Mouse (Mus musculus) bone marrow macrophage, adult 2 months (primary cell): ENCODE data around the gene Hes5. TPM values are rescaled to one million over a fixed set of nuclear protein-coding genes. Genes with fewer than 3 reads are reported as not detected.

ENCODE experiments used
- H3K27ac ChIP-seq: 2 replicates; pipeline ENCODE4 v1.5.1; 2012; ENCODE audit warnings: low read depth, low read length; ENCODE audit not compliant: insufficient read depth
- H3K4me1 ChIP-seq: 2 replicates; pipeline ENCODE4 v1.6.1; 2012; ENCODE audit warnings: low read length; ENCODE audit not compliant: control insufficient read depth, insufficient read depth
- H3K4me3 ChIP-seq: 2 replicates; pipeline ENCODE4 v1.5.1; 2012; ENCODE audit warnings: mild to moderate bottlenecking, low read length, moderate library complexity; ENCODE audit not compliant: insufficient read depth
- CTCF ChIP-seq: IDR thresholded peaks from 2 replicates; pipeline ENCODE4 v1.5.1; 2012; ENCODE audit warnings: low read depth, mild to moderate bottlenecking, low read length, moderate library complexity
- POLR2A ChIP-seq: IDR thresholded peaks from 2 replicates; pipeline ENCODE4 v1.6.1; 2012; ENCODE audit warnings: mild to moderate bottlenecking, low read depth, low read length, borderline replicate concordance
- polyA plus RNA-seq: library from polyadenylated mRNA; stranded (reverse); fragments of >200 nt; gene quantifications from 2 replicates; pipeline ENCODE4 v1.2.4, GENCODE M21; 2012; ENCODE audit not compliant: missing spikeins, insufficient read depth, insufficient read length

Hes5 gene
- polyA plus RNA-seq, 1 experiment, result not detected

DNA sequence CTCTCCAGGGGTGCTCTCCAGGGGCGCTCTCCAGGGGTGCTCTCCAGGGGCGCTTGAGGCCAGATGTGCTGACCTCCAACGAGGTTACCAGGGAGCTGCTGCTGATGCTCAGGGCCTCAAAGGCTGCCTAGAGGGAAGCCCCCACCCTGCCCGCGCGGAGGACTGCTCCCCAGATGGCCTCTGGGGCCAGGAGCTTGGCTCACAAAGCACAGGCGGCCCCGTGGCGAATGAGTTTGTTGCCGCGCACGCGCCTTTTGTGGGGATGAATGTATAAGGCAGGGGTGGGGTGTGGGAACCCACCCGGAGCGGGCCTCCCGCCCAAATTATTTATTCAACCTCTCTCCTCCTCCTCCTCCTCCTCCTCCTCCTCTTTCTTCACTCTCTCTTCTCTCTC lies 11.1 kb upstream of the Hes5 start:
- H3K27ac ChIP-seq, result no peak overlapping the region
- no peaks in the 10 kb centered on the region for H3K4me1 ChIP-seq
- TF ChIP-seq POLR2A, result no peak
- no peak for TF ChIP-seq CTCF
- no peak overlapping the region for H3K4me3 ChIP-seq

GRCm38 (mm10) chr4:154952461-154953241 lies 8.1 kb upstream of the Hes5 start:
- no peaks in the 10 kb centered on the region for H3K4me1 ChIP-seq
- TF ChIP-seq POLR2A (no peak), CTCF (no peak)
- no peak overlapping the region for H3K27ac ChIP-seq
- H3K4me3 ChIP-seq, result no peak overlapping the region

GRCm38 (mm10) chr4:154956604-154957003 lies 4.1 kb upstream of the Hes5 start:
- Histone ChIP-seq H3K4me3 (no peak overlapping the region), H3K4me1 (no peaks in the 10 kb centered on the region), H3K27ac (no peak overlapping the region)
- TF ChIP-seq CTCF, result no peak
- TF ChIP-seq POLR2A, result no peak

GRCm38 (mm10) chr4:154957289-154957993 lies 3.3 kb upstream of the Hes5 start:
- Histone ChIP-seq H3K4me1 (no peaks in the 10 kb centered on the region), H3K4me3 (no peak overlapping the region), H3K27ac (no peak overlapping the region)
- TF ChIP-seq CTCF (no peak), POLR2A (no peak)

DNA sequence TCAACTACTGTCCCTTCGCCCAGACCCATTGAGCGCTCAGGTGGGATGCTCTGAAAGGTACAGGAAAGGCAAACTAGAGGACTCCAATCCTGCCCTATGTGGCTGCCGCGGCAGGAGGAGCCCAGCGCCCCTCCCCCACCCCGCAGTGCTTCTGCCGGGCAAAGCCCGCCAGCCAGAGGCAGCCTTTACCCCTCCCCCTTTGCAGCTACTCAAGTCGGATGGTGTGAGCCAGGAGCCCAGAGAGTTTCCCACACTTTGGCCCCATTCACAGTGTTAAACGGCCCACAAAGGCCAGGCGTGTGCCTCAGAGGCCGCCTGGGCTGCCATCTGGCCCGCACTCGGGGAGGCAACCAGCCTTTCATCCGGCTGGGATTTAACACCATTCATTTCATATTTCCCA lies 2.6 kb upstream of the Hes5 start:
- no peaks in the 10 kb centered on the region for H3K4me1 ChIP-seq
- TF ChIP-seq CTCF (no peak), POLR2A (no peak)
- no peak overlapping the region for H3K27ac ChIP-seq
- no peak overlapping the region for H3K4me3 ChIP-seq

DNA sequence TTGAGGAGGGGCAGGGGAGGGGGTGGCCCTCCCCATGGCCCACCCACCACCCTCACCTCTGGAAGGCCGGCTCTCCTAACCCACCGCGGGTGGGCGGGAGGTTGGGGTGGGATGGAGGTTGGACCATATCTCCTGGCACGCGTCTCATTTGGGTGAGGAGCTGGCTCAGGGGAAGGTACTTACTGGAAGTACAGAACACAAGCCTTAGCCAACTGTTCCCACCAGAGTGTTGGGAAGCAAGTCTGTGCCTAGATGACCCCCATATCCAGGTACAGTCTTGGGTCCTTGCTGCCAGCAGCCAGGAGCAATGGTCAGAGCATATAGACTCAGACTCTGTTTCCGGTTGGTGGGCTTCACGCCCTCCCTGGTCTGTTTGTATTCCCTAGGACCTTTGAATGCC lies 2.1 kb upstream of the Hes5 start:
- no peak for TF ChIP-seq POLR2A
- no peak for TF ChIP-seq CTCF
- H3K27ac ChIP-seq, result no peak overlapping the region
- H3K4me1 ChIP-seq, result no peaks in the 10 kb centered on the region
- H3K4me3 ChIP-seq, result no peak overlapping the region

DNA sequence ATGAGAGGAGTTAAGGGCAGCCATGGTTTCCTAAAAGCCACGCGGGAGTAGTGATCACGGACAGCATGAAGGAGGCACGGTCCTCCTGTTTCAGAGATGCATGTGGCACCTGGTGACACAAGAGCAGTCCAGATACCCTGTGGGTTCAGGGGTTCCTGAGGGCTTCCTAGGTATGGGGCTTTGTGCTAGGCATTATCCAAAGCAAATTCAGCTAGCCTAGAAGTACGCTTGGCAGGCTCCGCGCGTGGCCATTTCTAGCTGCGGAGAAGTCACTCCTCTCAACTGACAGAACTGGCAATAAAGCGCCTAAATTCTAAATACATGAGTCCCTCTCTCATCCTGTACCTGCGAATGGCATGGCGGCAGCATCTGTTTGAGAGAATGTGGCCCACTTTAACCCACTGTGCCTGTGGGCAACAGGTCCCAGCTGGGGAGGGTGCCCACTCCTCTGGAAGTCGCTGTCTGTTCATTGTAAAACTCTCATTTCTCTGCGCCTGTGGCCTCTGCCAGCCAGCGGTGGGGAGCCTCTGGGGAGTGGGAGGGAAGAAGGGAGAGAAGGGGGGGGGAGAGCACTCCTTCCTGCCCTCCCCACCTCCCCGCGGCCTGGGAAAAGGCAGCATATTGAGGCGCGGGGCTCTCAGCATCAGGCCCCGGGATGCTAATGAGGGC lies 568 bp upstream of the Hes5 start:
- Histone ChIP-seq H3K4me1 (peaks cover 1% of the 10 kb centered on the region; the same call in 1 of the 2 replicates), H3K4me3 (peak overlapping the region; percentile 43; the same call in 1 of the 2 replicates), H3K27ac (no peak overlapping the region)
- TF ChIP-seq CTCF (no peak), POLR2A (no peak)

DNA sequence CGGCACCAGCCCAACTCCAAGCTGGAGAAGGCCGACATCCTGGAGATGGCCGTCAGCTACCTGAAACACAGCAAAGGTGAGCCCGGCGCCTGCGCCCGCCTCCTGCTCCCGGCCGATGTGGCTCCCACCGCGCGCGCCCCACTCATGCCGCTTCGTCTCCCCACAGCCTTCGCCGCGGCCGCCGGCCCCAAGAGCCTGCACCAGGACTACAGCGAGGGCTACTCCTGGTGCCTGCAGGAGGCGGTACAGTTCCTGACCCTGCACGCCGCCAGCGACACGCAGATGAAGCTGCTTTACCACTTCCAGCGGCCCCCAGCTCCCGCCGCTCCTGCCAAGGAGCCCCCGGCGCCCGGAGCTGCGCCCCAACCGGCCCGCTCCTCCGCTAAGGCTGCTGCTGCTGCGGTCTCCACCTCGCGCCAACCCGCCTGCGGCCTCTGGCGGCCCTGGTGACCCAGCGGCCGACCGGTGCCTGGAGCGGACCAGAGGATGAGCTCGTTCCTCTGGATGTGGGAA lies 559 bp downstream of the Hes5 start:
- peak overlapping the region; percentile 43 for H3K4me3 ChIP-seq
- H3K27ac ChIP-seq, result no peak overlapping the region
- H3K4me1 ChIP-seq, result peaks cover 12% of the 10 kb centered on the region
- TF ChIP-seq POLR2A, result no peak
- TF ChIP-seq CTCF, result no peak

- no peak overlapping the region for H3K4me3 ChIP-seq
- H3K4me1 ChIP-seq, result peaks cover 12% of the 10 kb centered on the region
Measured at GRCm38 (mm10) chr4:154961911-154962310, 1.2 kb downstream of the Hes5 start.

More at GRCm38 (mm10) chr4:154961911-154962310, 1.2 kb downstream of the Hes5 start:
- no peak for TF ChIP-seq POLR2A
- TF ChIP-seq CTCF, result no peak
- H3K27ac ChIP-seq, result no peak overlapping the region
